Mouse (Mus musculus) forebrain, postnatal 0 days (tissue): ENCODE measurements around the gene Syt1. TPM values are rescaled to one million over a fixed set of nuclear protein-coding genes. Genes with fewer than 3 reads are reported as not detected.

ENCODE experiments used
- ATAC-seq: fragments of 200-750 bp; cut with Nextera tagmentation; 2 replicates; pipeline ENCODE4 v1.8.0; 2017; ENCODE audit warnings: mild to moderate bottlenecking, moderate library complexity
- DNase-seq: peaks from one replicate; pipeline ENCODE4 v3.0.0-alpha.2; 2015
- H3K27ac ChIP-seq: fragments of 300-500 bp; sonication (generic); 2 replicates; pipeline ENCODE4 v1.5.1; 2014; ENCODE audit warnings: low read depth, mild to moderate bottlenecking, antibody characterized with exemption, low read length, moderate library complexity, mixed read lengths
- H3K27me3 ChIP-seq: fragments of 300-500 bp; sonication (generic); 2 replicates; pipeline ENCODE4 v1.6.1; 2014; ENCODE audit warnings: mild to moderate bottlenecking, low read length, mixed read lengths; ENCODE audit not compliant: insufficient read depth
- H3K36me3 ChIP-seq: fragments of 300-500 bp; sonication (generic); 2 replicates; pipeline ENCODE4 v1.6.1; 2014; ENCODE audit warnings: mild to moderate bottlenecking, moderate library complexity; ENCODE audit not compliant: insufficient read depth
- H3K4me1 ChIP-seq: fragments of 300-500 bp; sonication (generic); 2 replicates; pipeline ENCODE4 v1.6.1; 2014; ENCODE audit warnings: antibody characterized with exemption; ENCODE audit not compliant: insufficient read depth
- H3K4me2 ChIP-seq: fragments of 300-500 bp; sonication (generic); 2 replicates; pipeline ENCODE4 v1.6.1; 2014; ENCODE audit warnings: low read depth, mild to moderate bottlenecking, moderate library complexity
- H3K4me3 ChIP-seq: fragments of 300-500 bp; sonication (generic); 2 replicates; pipeline ENCODE4 v1.5.1; 2014; ENCODE audit warnings: low read depth, low read length, mixed read lengths
- H3K9ac ChIP-seq: fragments of 300-500 bp; sonication (generic); 2 replicates; pipeline ENCODE4 v1.6.1; 2014; ENCODE audit warnings: mild to moderate bottlenecking
- H3K9me3 ChIP-seq: fragments of 300-500 bp; sonication (generic); 2 replicates; pipeline ENCODE4 v1.6.1; 2016; ENCODE audit warnings: low read length
- CTCF ChIP-seq: sonication (generic); IDR thresholded peaks from 2 replicates; pipeline ENCODE4 v1.5.1; 2016; ENCODE audit warnings: antibody characterized with exemption, control low read depth, low read depth
- WGBS: fragments of 180-500 bp; shearing (Covaris S2); extraction: QIAGEN DNeasy Blood & Tissue Kit; methylation state at CpG from one replicate; pipeline ENCODE4 v1.1.7; 2014; 5-methylcytosine and 5-hydroxymethylcytosine counted together
- polyA plus RNA-seq: library from polyadenylated mRNA; unstranded; fragments of >200 nt; fragmentation: Nextera tagmentation; extraction: Ambion mirVana; gene quantifications from 2 replicates; pipeline ENCODE4 v1.2.1, GENCODE M21; 2015
- total RNA-seq: library from RNA; depleted of rRNA; stranded (reverse); fragments of >200 nt; gene quantifications from 2 replicates; pipeline ENCODE4 v1.2.3, GENCODE M21; 2014

The Syt1 gene
- total and polyA plus RNA-seq, 2 experiments from 2014 or later = 133 to 147 TPM

GRCm38 (mm10) chr10:108582397-108582730 is 428.4 kb downstream of the Syt1 start:
- Histone ChIP-seq H3K4me3 (no peak overlapping the region), H3K27me3 (no peaks in the 10 kb centered on the region), H3K27ac (no peak overlapping the region), H3K36me3 (no peaks in the 10 kb centered on the region), H3K9me3 (no peaks in the 10 kb centered on the region), H3K9ac (no peak overlapping the region), H3K4me1 (peaks cover 3% of the 10 kb centered on the region; the same call in 1 of the 2 replicates), H3K4me2 (no peak overlapping the region)
- ATAC-seq = no peak
- no peak for DNase-seq
- 91% methylated on average over 3 of the region's 3 CpGs for WGBS
- no peak for TF ChIP-seq CTCF

GRCm38 (mm10) chr10:108581555-108582396 is 429.0 kb downstream of the Syt1 start:
- Histone ChIP-seq H3K27ac (no peak overlapping the region), H3K9me3 (no peaks in the 10 kb centered on the region), H3K27me3 (no peaks in the 10 kb centered on the region), H3K4me1 (peaks cover 3% of the 10 kb centered on the region; the same call in 1 of the 2 replicates), H3K4me3 (no peak overlapping the region), H3K9ac (no peak overlapping the region), H3K36me3 (no peaks in the 10 kb centered on the region), H3K4me2 (no peak overlapping the region)
- 50% methylated on average over 12 of the region's 12 CpGs for whole genome bisulfite sequencing
- DNase-seq = no peak
- ATAC-seq = no peak
- TF ChIP-seq CTCF = no peak

- DNase-seq = peak; percentile 53
- H3K27me3 ChIP-seq = no peaks in the 10 kb centered on the region
- no peak overlapping the region for H3K27ac ChIP-seq
- no peaks in the 10 kb centered on the region for H3K9me3 ChIP-seq
- no peak overlapping the region for H3K4me3 ChIP-seq
- 0 out of 2 replicates have a peak overlapping the region, but pooled peaks have one; percentile 3 for H3K4me2 ChIP-seq
- WGBS = 13% methylated on average over 9 of the region's 9 CpGs
- H3K4me1 ChIP-seq = peaks cover 3% of the 10 kb centered on the region; the same call in 1 of the 2 replicates
- ATAC-seq = peak; percentile 60
- H3K9ac ChIP-seq = no peak overlapping the region
- no peak for TF ChIP-seq CTCF
- H3K36me3 ChIP-seq = no peaks in the 10 kb centered on the region
Measured at GRCm38 (mm10) chr10:108580786-108581420, 429.9 kb downstream of the Syt1 start.

- no peak for TF ChIP-seq CTCF
- DNase-seq (no peak), ATAC-seq (no peak)
- H3K27ac ChIP-seq = no peak overlapping the region
- H3K4me2 ChIP-seq = no peak overlapping the region
- H3K27me3 ChIP-seq = no peaks in the 10 kb centered on the region
- H3K9me3 ChIP-seq = no peaks in the 10 kb centered on the region
- no peaks in the 10 kb centered on the region for H3K36me3 ChIP-seq
- no peak overlapping the region for H3K4me3 ChIP-seq
- H3K4me1 ChIP-seq = peaks cover 3% of the 10 kb centered on the region; the same call in 1 of the 2 replicates
- 72% methylated on average over 4 of the region's 4 CpGs for WGBS
- H3K9ac ChIP-seq = no peak overlapping the region
Measured at GRCm38 (mm10) chr10:108579396-108579795, 431.4 kb downstream of the Syt1 start.

GRCm38 (mm10) chr10:108577611-108578010 is 433.2 kb downstream of the Syt1 start:
- TF ChIP-seq CTCF = no peak
- no peak overlapping the region for H3K9ac ChIP-seq
- H3K36me3 ChIP-seq = no peaks in the 10 kb centered on the region
- peaks cover 3% of the 10 kb centered on the region; the same call in 1 of the 2 replicates for H3K4me1 ChIP-seq
- H3K4me2 ChIP-seq = no peak overlapping the region
- H3K27ac ChIP-seq = no peak overlapping the region
- H3K4me3 ChIP-seq = no peak overlapping the region
- DNase-seq (no peak), ATAC-seq (no peak)
- H3K9me3 ChIP-seq = no peaks in the 10 kb centered on the region
- H3K27me3 ChIP-seq = no peaks in the 10 kb centered on the region

- Histone ChIP-seq H3K9me3 (no peaks in the 10 kb centered on the region), H3K4me1 (no peaks in the 10 kb centered on the region), H3K36me3 (no peaks in the 10 kb centered on the region), H3K27ac (no peak overlapping the region), H3K9ac (no peak overlapping the region), H3K4me2 (no peak overlapping the region), H3K27me3 (no peaks in the 10 kb centered on the region), H3K4me3 (no peak overlapping the region)
- no peak for TF ChIP-seq CTCF
- DNase-seq = no peak
- 71% methylated on average over 4 of the region's 4 CpGs for WGBS
- ATAC-seq = no peak
Measured at GRCm38 (mm10) chr10:108572764-108573163, 438.0 kb downstream of the Syt1 start.

DNA sequence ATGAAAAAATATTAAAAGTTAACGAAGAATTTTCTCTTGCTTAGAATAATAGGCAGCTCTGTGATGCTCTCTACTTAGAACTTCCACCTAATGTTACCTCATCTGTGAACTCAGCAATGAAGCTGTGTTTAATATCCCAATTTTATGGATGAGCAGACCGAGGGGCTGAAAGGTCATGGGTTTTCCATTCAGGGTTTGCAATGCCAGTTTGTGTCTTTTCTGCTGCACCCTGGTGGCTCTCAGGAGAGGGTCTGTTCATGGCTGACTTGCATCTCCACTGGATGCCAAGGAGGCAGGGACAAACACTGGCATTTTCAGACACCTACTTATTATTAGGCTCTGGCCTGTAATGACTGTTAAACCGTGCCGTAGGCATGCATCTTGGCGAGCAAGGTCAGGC is 439.7 kb downstream of the Syt1 start:
- Histone ChIP-seq H3K36me3 (no peaks in the 10 kb centered on the region), H3K4me1 (no peaks in the 10 kb centered on the region), H3K9me3 (no peaks in the 10 kb centered on the region), H3K27ac (no peak overlapping the region), H3K9ac (no peak overlapping the region), H3K4me2 (no peak overlapping the region), H3K4me3 (no peak overlapping the region), H3K27me3 (no peaks in the 10 kb centered on the region)
- ATAC-seq (no peak), DNase-seq (no peak)
- WGBS = 50% methylated on average over 5 of the region's 5 CpGs
- no peak for TF ChIP-seq CTCF
